Mouse (Mus musculus): Measurements from ENCODE around the gene Ccnd3.
"Not testable (repeated sequence)": the region's sequence is repeated elsewhere in the genome, so short reads cannot be mapped to it uniquely, and the experiment has no call there.

Ccnd3 gene

DNA sequence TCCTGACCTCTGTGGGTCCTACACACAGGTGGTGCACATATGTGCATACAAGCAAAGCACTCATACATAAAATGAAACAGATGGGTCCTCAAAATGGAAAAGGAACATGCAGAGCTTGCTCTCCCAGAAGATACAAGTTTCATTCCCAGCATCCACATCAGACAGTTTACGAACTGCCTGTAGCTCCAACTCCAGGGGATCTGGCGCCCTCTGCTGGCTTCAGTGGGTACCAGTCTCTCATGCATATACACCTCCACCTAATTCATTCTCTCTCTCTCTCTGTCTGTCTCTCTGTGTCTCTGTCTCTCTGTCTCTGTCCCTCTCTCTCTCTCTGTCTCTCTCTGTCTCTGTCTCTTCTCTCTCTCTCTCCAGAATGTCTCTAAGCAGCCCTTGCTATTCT lies 22.4 kb upstream of the Ccnd3 start:
- peak; percentile 65 for DNase-seq (ENCODE audit: extremely low spot score)

- peak; percentile 54 for DNase-seq (ENCODE audit: extremely low spot score)
Observed at GRCm38 (mm10) chr17:47484241-47484921, 20.5 kb upstream of the Ccnd3 start.

GRCm38 (mm10) chr17:47484993-47485392 lies 19.9 kb upstream of the Ccnd3 start:
- no peak for DNase-seq (ENCODE audit: extremely low spot score)

- no peak for DNase-seq (ENCODE audit: extremely low spot score)
Observed at GRCm38 (mm10) chr17:47485791-47486190, 19.1 kb upstream of the Ccnd3 start.

- DNase-seq (ENCODE audit: extremely low spot score) = no peak
Observed at GRCm38 (mm10) chr17:47490791-47491190, 14.1 kb upstream of the Ccnd3 start.

DNA sequence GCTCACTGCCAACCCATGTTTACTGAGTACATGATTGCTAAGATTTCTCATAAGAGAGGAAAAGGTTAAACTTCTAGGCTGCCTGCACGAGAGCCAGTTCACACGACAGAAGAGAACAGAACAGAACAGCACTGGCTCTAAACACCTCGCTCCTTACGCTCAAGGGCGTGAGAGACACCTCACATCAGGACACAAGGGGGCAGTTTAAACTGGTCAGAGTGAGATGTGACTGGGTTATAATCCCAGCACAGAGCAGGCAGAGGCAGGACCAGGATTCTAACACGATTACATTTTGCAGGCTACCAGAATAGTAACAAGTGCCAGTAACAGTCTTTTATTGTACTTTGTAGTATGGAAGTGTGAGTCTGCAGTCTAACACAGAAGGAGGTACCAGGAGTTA lies 12.1 kb upstream of the Ccnd3 start:
- DNase-seq (ENCODE audit: extremely low spot score) = no peak

- DNase-seq (ENCODE audit: extremely low spot score) = no peak
Observed at GRCm38 (mm10) chr17:47493653-47494052, 11.2 kb upstream of the Ccnd3 start.

- DNase-seq (ENCODE audit: extremely low spot score) = no peak
Observed at GRCm38 (mm10) chr17:47494132-47494531, 10.7 kb upstream of the Ccnd3 start.

DNA sequence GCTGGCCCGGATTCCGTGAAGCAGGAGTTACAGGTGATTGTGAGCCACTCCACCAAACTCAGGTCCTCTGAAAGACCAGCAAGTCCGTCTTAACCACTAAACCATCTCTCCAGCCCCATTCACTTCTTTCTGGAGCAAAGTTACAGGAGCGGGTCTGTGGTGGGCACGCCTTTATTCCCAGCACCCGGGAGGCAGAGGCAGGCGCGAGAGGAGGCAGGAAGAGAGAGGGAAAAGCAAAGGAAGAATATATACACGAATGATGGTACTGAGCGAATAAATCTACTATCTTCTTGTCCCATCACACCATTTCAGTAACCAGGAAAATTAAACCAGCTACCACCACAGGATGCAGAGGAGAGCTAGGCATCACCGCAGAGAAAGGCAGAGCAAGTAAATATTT lies 3.3 kb upstream of the Ccnd3 start:
- DNase-seq (ENCODE audit: extremely low spot score) = no peak

- DNase-seq (ENCODE audit: extremely low spot score) = peak; percentile 97
Observed at GRCm38 (mm10) chr17:47501946-47502706, 2.7 kb upstream of the Ccnd3 start, which contains the start of gene Taf8. Gene Taf8, minus strand, starts transcription at chr17:47502292.

DNA sequence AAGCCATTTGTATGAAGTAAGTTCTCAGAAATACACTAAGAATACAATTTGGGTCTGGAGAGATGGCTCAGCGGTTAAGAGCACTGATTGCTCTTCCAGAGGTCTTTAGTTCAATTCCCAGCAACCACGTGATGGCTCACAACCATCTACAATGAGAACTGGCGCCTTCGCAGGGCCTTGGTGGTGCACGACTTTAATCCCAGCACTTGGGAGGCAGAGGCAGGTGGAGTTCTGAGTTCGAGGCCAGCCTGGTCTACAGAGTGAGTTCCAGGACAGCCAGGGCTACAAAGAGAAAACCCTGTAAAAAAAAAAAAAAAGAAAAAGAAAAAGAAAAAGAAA lies 2.2 kb upstream of the Ccnd3 start:
- DNase-seq (ENCODE audit: extremely low spot score) = not testable (repeated sequence)

GRCm38 (mm10) chr17:47503689-47504088 lies 1.2 kb upstream of the Ccnd3 start:
- DNase-seq (ENCODE audit: extremely low spot score) = no peak

DNA sequence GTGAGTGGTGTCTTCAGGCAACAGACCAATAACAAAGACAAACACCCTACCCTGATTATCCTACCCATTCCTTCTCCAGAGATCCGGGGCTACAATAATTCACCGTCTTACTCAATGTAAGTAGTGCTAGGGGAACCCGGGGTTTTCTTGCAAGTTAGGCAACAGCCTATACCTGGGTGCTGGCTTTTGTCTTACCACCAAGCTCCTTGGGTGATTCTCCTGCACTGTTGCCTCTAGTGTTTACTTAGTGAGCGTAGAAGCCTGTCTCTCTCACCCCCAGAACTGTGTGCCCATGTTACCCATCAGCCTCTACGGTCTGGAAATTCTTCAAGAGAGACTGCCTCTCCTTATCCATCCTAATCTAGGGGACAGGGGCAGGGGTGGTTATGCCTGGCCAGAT lies 623 bp upstream of the Ccnd3 start:
- no peak for DNase-seq (ENCODE audit: extremely low spot score)

DNA sequence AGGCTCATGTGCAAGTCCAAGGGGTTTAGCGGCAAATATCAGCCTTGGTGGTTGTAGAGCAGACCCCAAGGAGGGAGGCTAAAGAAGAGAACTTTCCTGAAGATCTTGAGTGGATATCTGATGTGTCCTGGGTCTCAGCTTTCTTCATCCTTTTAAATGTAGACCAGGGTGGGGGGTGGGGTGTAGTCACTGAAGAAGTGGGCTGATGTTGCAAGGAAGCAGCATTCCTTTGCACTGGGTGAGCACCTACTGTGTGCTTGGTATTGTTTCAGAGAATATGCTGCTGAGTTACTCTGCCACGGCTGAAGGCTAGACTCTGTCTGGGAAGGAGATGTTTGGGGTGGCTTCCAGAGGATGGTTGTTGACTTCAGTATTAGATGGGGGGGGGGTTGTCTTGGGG lies 715 bp downstream of the Ccnd3 start:
- no peak for DNase-seq (ENCODE audit: extremely low spot score)

DNA sequence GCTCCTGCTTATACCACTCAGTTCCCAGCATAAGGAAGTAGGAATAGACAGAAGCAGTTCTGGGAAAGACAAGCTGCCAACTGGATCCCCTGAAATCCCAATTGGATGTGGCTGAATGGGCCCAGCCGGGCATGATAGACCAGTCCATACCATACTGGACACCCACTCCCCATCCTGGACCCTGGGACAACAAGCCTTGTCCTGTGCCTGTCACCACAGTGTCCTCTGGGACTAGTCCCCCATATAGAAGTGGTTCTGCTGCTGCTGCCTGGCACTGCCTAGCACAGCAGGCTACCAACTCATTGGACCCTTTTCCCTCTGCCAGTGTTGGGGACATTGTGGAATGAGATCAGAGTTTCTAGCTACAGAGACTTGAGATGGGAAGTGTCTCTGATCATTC lies 1.2 kb downstream of the Ccnd3 start:
- no peak for DNase-seq (ENCODE audit: extremely low spot score)

GRCm38 (mm10) chr17:47506697-47507096 lies 1.8 kb downstream of the Ccnd3 start:
- no peak for DNase-seq (ENCODE audit: extremely low spot score)

DNA sequence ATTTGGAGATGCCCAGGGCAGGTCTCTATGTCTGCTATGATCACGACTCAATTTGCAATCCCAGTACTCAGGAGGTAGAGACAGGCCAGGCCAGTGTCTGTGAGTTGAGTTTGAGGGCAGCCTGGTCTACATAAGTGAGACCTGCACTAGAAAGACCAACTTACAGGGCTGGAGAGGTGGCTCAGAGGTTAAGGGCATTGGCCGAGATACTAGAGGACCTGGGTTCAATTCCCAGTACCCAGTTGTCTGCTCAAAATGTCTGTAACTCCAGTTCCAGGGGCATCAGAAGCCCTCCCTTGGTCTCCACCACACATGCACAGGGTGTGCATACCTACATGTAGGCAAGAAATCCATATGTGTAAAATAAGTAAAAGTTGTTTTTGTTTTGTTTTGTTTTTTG lies 2.7 kb downstream of the Ccnd3 start:
- DNase-seq (ENCODE audit: extremely low spot score) = no peak

DNA sequence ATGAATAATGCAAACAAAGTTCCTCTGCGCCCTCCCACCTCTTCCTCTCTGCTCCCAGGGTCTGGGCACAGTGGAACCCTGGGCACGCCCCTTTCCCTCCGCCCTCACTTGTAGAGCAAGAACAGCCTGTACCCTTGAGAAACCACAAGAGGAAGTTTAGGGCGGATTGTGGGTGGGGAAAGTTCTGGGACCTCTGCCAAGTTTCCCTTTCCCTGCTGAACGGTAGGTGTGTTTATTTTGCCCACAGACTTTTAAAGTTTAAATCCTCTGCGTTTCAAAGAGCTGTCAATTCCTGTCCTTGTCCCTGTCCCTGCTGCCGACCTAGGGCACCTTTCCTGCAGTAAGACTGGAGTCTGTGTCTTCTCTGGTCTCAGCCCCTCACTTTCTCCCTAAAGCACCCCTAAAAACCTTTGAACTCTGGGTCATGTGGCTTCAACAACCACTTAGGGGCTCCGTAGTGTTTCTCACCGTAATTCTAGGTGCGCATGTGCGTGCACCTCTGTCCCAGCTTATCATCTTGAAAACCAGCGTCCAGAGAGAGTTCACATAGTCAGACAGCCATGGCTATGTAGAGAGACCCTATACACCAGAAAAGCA lies 3.3 kb downstream of the Ccnd3 start:
- DNase-seq (ENCODE audit: extremely low spot score) = no peak

- no peak for DNase-seq (ENCODE audit: extremely low spot score)
Observed at GRCm38 (mm10) chr17:47509031-47509705, 4.3 kb downstream of the Ccnd3 start.

- DNase-seq (ENCODE audit: extremely low spot score) = peak; percentile 98
Observed at GRCm38 (mm10) chr17:47511111-47512020, 6.5 kb downstream of the Ccnd3 start.

- no peak for DNase-seq (ENCODE audit: extremely low spot score)
Observed at GRCm38 (mm10) chr17:47512956-47513775, 8.3 kb downstream of the Ccnd3 start.

All from embryo, embryonic 9.5 days (tissue).